16 mouse cellular contexts compared by ENCODE assay signal in the genomic region with DNA sequence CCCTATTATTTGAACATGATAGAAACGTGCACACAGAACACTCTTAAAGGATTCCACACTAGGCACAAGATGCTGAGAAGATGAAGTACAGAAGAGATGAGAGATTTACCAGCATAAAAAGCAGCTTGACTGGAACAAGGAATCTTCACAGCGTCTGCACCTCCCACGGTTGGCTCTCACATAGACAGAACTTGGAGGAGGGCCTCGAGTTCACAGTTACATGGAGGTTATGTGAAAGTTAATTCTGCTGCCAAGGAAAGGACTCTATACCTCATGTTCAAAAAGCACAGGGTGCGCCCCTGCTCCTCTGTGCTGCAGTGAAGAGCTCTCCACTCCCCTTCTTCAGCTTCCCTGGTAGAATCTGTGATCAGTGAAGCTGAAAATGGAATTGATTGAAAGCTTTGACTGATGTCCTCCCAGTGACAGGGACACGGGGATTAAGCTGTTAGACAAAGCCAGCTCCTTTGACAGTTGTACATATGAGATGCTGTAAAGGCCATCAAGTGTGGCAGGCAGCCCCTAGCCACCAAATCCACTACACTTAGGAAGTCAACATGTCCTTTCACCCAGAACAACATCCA.
A peak's percentile ranks its signal among the peaks of the same experiment; 100 is the strongest.
DNase-seq lines count a peak whose midpoint lies in the region; ATAC-seq and TF ChIP-seq lines count a peak whose summit lies in the region.
"Had no signal": no experiment of that assay in that cellular context is flagged by ENCODE, and none has a peak within 500 bp of the region (broad histone marks: within the 10 kb centered on the region; RNA-seq: fewer than 3 reads in every experiment).

No protein-coding gene starts in this region.

- H3K27ac ChIP-seq in heart, embryonic 10.5 days, result no peak overlapping the region
- no peak overlapping the region for H3K27ac ChIP-seq in hindbrain, postnatal 0 days
- H3K27ac ChIP-seq in heart, embryonic 12.5 days (ENCODE audit: poor library complexity, severe bottlenecking), result no peak overlapping the region
- H3K27ac ChIP-seq: lung, embryonic 15.5 days; midbrain, embryonic 13.5 days had no signal

- no peak overlapping the region for H3K9ac ChIP-seq in hindbrain, postnatal 0 days (replicated peaks; ENCODE audit: low read length)
- no peak overlapping the region for H3K9ac ChIP-seq in heart, embryonic 12.5 days
- H3K9ac ChIP-seq: lung, embryonic 15.5 days; midbrain, embryonic 13.5 days had no signal

- H3K36me3 ChIP-seq in heart, embryonic 10.5 days, result no peaks in the 10 kb centered on the region
- H3K36me3 ChIP-seq in hindbrain, postnatal 0 days (ENCODE audit: insufficient read depth, low read length), result no peaks in the 10 kb centered on the region
- no peaks in the 10 kb centered on the region for H3K36me3 ChIP-seq in heart, embryonic 12.5 days
- H3K36me3 ChIP-seq: lung, embryonic 15.5 days; midbrain, embryonic 13.5 days had no signal

- H3K27me3 ChIP-seq in heart, embryonic 10.5 days (ENCODE audit: insufficient read depth, poor library complexity, severe bottlenecking), result no peaks in the 10 kb centered on the region
- no peaks in the 10 kb centered on the region for H3K27me3 ChIP-seq in hindbrain, postnatal 0 days (ENCODE audit: insufficient read depth, low read length)
- no peaks in the 10 kb centered on the region for H3K27me3 ChIP-seq in heart, embryonic 12.5 days (replicated peaks)
- H3K27me3 ChIP-seq: lung, embryonic 15.5 days had no signal

- no peak overlapping the region for H3K4me3 ChIP-seq in heart, embryonic 10.5 days
- H3K4me3 ChIP-seq in hindbrain, postnatal 0 days (ENCODE audit: low read length), result no peak overlapping the region
- no peak overlapping the region for H3K4me3 ChIP-seq in heart, embryonic 12.5 days
- H3K4me3 ChIP-seq: lung, embryonic 15.5 days; midbrain, embryonic 13.5 days had no signal

- no peaks in the 10 kb centered on the region for H3K4me1 ChIP-seq in heart, embryonic 10.5 days
- no peaks in the 10 kb centered on the region for H3K4me1 ChIP-seq in hindbrain, postnatal 0 days (ENCODE audit: insufficient read depth, low read length)
- H3K4me1 ChIP-seq in heart, embryonic 12.5 days (replicated peaks), result no peaks in the 10 kb centered on the region
- H3K4me1 ChIP-seq: lung, embryonic 15.5 days had no signal

- 68% methylated on average over 6 of the region's 6 CpGs for WGBS in heart, embryonic 10.5 days
- WGBS in hindbrain, postnatal 0 days, result 37% methylated on average over 6 of the region's 6 CpGs
- 74% methylated on average over 6 of the region's 6 CpGs for WGBS in heart, embryonic 12.5 days

- TF ChIP-seq CTCF in hindbrain, postnatal 0 days (IDR thresholded peaks at IDR 0.05; ENCODE audit: low read depth), result no peak

- ATAC-seq in hindbrain, postnatal 0 days, result no peak
- ATAC-seq in monocyte, adult 5-6 weeks (replicated peaks; ENCODE audit: insufficient number of reproducible peaks, low FRiP score, low TSS enrichment, poor library complexity, severe bottlenecking), result no peak
- no peak for ATAC-seq in heart, embryonic 12.5 days (ENCODE audit: insufficient number of reproducible peaks, low FRiP score)
- ATAC-seq: midbrain, embryonic 13.5 days had no signal

- no peaks in the 10 kb centered on the region for H3K9me3 ChIP-seq in heart, embryonic 10.5 days
- H3K9me3 ChIP-seq in hindbrain, postnatal 0 days (ENCODE audit: low read length), result no peaks in the 10 kb centered on the region
- H3K9me3 ChIP-seq in heart, embryonic 12.5 days (replicated peaks), result no peaks in the 10 kb centered on the region
- H3K9me3 ChIP-seq: lung, embryonic 15.5 days; midbrain, embryonic 13.5 days had no signal

- DNase-seq in heart, adult 11 months, result peak; percentile 33
- no peak for DNase-seq in heart, embryonic 10.5 days (ENCODE audit: low spot score)
- DNase-seq in embryo, embryonic 10.5 days (ENCODE audit: low spot score), result peak; percentile 10
- DNase-seq in hindbrain, postnatal 0 days (ENCODE audit: low spot score), result peak; percentile 26
- DNase-seq in retina, postnatal 7 days (ENCODE audit: low read depth, low spot score), result peak; percentile 2
- no peak for DNase-seq in lung, adult 18-20 months
- DNase-seq: adrenal gland, postnatal 10 days; cerebellum, adult 11-12 months; gastrocnemius, postnatal 36 days; heart, postnatal 14 days; kidney, adult 2 months; spleen, adult 18-20 months had no signal

- no peak overlapping the region for H3K4me2 ChIP-seq in hindbrain, postnatal 0 days (ENCODE audit: low read depth, low read length)
- H3K4me2 ChIP-seq in heart, embryonic 12.5 days, result no peak overlapping the region
- H3K4me2 ChIP-seq: lung, embryonic 15.5 days; midbrain, embryonic 13.5 days had no signal

Comparison
In these comparisons a context has a peak if more than half of its experiments do, and no peak if none do; other contexts are left out.
1. DNase-seq: peak in heart, adult 11 months (single experiment), embryo, embryonic 10.5 days (single experiment), hindbrain, postnatal 0 days (single experiment) and retina, postnatal 7 days (single experiment); none in heart, embryonic 10.5 days (single experiment) and lung, adult 18-20 months (0 of 2).